Mouse (Mus musculus) liver, embryonic 12.5 days (tissue): ENCODE measurements around the gene Otud7b. TPM values are rescaled to one million over a fixed set of nuclear protein-coding genes. Genes with fewer than 3 reads are reported as not detected.
"Not testable (repeated sequence)": the region's sequence is repeated elsewhere in the genome, so short reads cannot be mapped to it uniquely, and the experiment has no call there.

ENCODE experiments used
- ATAC-seq: fragments of 200-750 bp; cut with Nextera tagmentation; 2 replicates; pipeline ENCODE4 v1.8.0; 2017; ENCODE audit warnings: moderate number of reproducible peaks, mild to moderate bottlenecking, moderate library complexity
- H3K27ac ChIP-seq: fragments of 300-500 bp; sonication (generic); 2 replicates; pipeline ENCODE4 v1.5.1; 2016; ENCODE audit warnings: mild to moderate bottlenecking
- H3K27me3 ChIP-seq: fragments of 300-500 bp; sonication (generic); replicated peaks from 2 replicates; pipeline ENCODE4 v1.6.1; 2016; ENCODE audit warnings: mild to moderate bottlenecking, moderate library complexity
- H3K36me3 ChIP-seq: fragments of 300-500 bp; sonication (generic); 2 replicates; pipeline ENCODE4 v1.6.1; 2016; ENCODE audit warnings: mild to moderate bottlenecking, moderate library complexity
- H3K4me1 ChIP-seq: fragments of 300-500 bp; sonication (generic); 2 replicates; pipeline ENCODE4 v1.6.1; 2016
- H3K4me2 ChIP-seq: fragments of 300-500 bp; sonication (generic); 2 replicates; pipeline ENCODE4 v1.6.1; 2016; ENCODE audit warnings: mild to moderate bottlenecking, moderate library complexity
- H3K4me3 ChIP-seq: fragments of 300-500 bp; sonication (generic); 2 replicates; pipeline ENCODE4 v1.5.1; 2016; ENCODE audit warnings: mild to moderate bottlenecking, moderate library complexity
- H3K9ac ChIP-seq: fragments of 300-500 bp; sonication (generic); 2 replicates; pipeline ENCODE4 v1.6.1; 2016; ENCODE audit warnings: mild to moderate bottlenecking, moderate library complexity
- H3K9me3 ChIP-seq: fragments of 300-500 bp; sonication (generic); replicated peaks from 2 replicates; pipeline ENCODE4 v1.6.1; 2016; ENCODE audit warnings: mild to moderate bottlenecking, moderate library complexity
- WGBS: fragments of 180-500 bp; shearing (Covaris S2); methylation state at CpG from one replicate; pipeline ENCODE4 v1.1.7; 2016; ENCODE audit not compliant: insufficient replicate concordance; 5-methylcytosine and 5-hydroxymethylcytosine counted together
- polyA plus RNA-seq: library from polyadenylated mRNA; unstranded; fragments of >200 nt; fragmentation: Nextera tagmentation; extraction: Ambion mirVana; gene quantifications from 2 replicates; pipeline ENCODE4 v1.2.1, GENCODE M21; 2016

Gene Otud7b
- polyA plus RNA-seq, 1 experiment from 2014 or later = 10.8 TPM

DNA sequence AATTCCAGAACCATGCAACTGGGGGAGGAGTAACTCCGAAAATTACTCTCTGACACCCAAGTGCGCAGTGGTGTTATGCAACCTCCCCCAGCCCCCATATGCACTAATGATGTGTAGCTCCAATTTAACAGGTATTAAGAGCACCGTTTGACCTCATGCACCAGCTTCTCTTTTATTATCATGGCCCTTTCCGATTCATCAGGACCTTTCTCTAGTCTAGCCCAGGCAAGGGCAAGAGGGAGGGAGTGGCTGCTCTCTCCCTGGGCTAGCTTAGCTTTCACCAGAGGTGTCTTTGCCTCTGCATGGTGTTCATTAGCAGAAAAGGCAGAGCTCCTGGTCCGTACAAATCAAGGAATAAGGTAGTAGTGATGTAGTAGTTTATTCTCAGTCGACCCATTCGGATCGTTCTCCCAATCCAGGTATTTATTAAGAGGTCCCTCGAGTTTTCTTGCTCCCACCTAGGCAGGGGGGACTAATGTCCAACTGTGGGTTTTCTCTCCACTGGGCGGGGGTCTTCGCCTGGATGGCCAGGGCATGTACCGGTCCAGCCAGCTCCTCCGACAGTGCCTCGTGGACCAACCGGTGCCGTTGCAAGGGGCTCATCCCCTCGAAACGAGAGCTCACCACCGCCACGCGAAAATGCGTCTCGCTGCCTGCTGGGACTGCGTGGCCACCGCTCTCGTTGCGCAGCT, 92.3 kb downstream of the Otud7b start:
- Histone ChIP-seq H3K9ac (peak overlapping the region; percentile 88), H3K4me2 (peak overlapping the region; percentile 99), H3K36me3 (peaks cover 6% of the 10 kb centered on the region; the same call in 1 of the 2 replicates), H3K4me3 (peak overlapping the region; percentile 70), H3K27ac (peak overlapping the region; percentile 92), H3K9me3 (0 out of 2 replicates have a peak, but pooled peaks cover 5% of the 10 kb centered on the region), H3K4me1 (peaks cover 32% of the 10 kb centered on the region), H3K27me3 (peaks cover 12% of the 10 kb centered on the region; the same call in 1 of the 2 replicates)
- ATAC-seq = no peak; the same call in 1 of the 2 replicates
- 16% methylated on average over 27 of the region's 27 CpGs for WGBS

DNA sequence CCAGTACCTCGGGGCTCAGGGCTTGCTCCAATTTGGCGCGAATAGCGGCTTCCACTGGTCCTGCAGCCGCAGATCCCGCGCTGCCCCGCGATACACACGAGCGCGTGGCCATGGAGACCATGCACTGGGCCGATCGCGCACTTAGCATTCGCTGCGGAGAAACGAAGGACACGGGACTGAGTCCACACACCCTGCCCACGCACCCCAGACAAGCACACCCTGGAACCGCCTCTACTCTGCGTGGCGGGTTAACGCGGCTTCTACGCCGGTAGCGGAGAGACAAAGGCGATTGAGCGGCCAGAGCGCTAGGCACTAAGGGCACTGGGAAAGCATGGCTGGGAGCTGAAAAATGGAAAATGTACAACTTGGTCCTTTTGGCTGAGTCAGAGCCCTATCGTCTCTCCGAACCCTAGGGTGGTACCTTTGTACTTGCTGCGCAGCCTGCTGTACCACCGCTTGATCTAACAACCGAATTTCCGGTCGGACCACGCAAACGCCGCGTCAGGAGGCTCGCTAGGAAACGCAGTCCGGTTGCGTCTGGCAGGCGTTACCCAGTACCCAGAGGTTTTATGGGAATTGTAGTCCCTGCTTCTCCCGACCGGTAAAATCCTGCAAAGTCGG, 92.9 kb downstream of the Otud7b start:
- WGBS = under 1% methylated on average over 50 of the region's 50 CpGs
- Histone ChIP-seq H3K36me3 (peaks cover 6% of the 10 kb centered on the region; the same call in 1 of the 2 replicates), H3K9ac (peak overlapping the region; percentile 88), H3K27ac (peak overlapping the region; percentile 92), H3K4me1 (peaks cover 32% of the 10 kb centered on the region), H3K4me2 (peak overlapping the region; percentile 99), H3K27me3 (peaks cover 12% of the 10 kb centered on the region; the same call in 1 of the 2 replicates), H3K9me3 (0 out of 2 replicates have a peak, but pooled peaks cover 5% of the 10 kb centered on the region), H3K4me3 (peak overlapping the region; percentile 70)
- ATAC-seq = peak; percentile 89

DNA sequence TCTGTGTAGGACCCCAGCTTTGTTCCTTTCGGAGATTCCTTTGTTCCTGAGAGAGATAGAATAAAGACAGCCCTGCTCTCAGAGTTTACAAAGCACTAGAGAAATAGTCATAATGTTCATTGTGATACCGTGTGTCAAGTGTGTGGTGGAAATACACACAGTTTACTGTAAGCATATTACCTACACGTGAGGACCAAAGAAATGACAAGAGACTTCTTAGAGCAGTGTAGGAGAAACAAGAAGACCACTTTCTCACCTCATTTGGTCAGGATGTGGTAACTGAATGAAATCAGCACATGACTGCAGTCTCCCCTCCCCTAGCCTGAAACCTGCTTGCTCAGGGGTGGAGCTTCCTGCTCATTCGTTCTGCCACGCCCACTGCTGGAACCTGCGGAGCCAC, 93.9 kb downstream of the Otud7b start:
- H3K9me3 ChIP-seq = 0 out of 2 replicates have a peak, but pooled peaks cover 5% of the 10 kb centered on the region
- H3K4me3 ChIP-seq = peak overlapping the region; percentile 70
- H3K9ac ChIP-seq = peak overlapping the region; percentile 45
- peak overlapping the region; percentile 82 for H3K27ac ChIP-seq
- ATAC-seq = peak; percentile 36
- peak overlapping the region; percentile 99 for H3K4me2 ChIP-seq
- WGBS = 3% methylated on average over 6 of the region's 6 CpGs
- peaks cover 6% of the 10 kb centered on the region; the same call in 1 of the 2 replicates for H3K36me3 ChIP-seq
- H3K27me3 ChIP-seq = peaks cover 9% of the 10 kb centered on the region; the same call in 1 of the 2 replicates
- peaks cover 32% of the 10 kb centered on the region for H3K4me1 ChIP-seq

DNA sequence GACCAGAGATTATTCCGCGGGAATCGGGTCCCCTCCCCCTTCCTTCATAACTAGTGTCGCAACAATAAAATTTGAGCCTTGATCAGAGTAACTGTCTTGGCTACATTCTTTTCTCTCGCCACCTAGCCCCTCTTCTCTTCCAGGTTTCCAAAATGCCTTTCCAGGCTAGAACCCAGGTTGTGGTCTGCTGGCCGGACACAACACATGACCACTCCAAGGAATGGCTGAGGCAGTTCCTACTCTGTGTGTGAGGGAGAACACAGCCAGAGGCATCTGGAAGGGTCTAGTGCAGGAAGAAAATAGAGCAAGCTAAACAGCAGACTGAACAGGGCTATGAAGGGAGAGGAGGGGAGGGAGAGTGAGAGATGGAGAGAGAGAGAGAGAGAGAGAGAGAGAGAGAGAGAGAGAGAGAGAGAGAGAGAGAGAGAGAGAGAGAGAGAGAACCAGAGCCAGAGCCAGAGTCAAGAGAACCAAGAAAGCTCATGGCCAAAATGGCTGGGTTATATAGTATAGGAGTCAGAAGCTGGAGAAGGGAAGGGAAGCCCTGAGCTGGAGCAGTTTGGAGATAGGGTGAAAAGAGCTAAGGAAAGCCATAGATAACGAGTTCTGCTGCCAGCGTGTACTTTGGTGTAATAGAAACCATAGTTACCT, 94.4 kb downstream of the Otud7b start:
- ATAC-seq, H3K27me3 ChIP-seq, H3K36me3 ChIP-seq, H3K4me3 ChIP-seq, H3K9me3 ChIP-seq: not testable (repeated sequence)
- Histone ChIP-seq H3K9ac (0 out of 2 replicates have a peak overlapping the region, but pooled peaks have one; percentile 41), H3K4me1 (peaks cover 32% of the 10 kb centered on the region), H3K27ac (0 out of 2 replicates have a peak overlapping the region, but pooled peaks have one; percentile 21), H3K4me2 (peak overlapping the region; percentile 99)
- WGBS = 12% methylated on average over 8 of the region's 8 CpGs

DNA sequence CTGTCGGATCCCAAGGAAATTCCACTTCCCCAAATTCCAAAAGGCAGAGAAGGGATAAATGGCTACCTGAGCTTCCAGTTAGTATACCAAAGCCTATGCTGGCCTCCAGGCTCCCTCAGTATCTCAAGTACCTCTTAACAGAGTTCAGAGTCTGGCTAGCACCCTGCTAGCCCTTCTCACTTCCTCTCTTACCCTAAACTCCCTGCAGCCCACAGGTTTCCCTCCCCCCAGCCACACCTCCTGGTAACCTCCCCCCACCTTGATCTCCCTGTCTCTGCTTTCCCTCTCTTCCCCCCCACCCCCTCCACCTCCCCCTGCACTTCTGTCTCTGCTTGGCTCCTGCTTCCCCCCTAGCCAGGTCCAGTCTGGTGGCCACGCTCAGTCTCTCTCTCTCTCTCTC, 95.4 kb downstream of the Otud7b start:
- H3K27me3 ChIP-seq = no peaks in the 10 kb centered on the region
- 0 out of 2 replicates have a peak, but pooled peaks cover 5% of the 10 kb centered on the region for H3K9me3 ChIP-seq
- WGBS = 41% methylated on average over 2 of the region's 2 CpGs
- H3K9ac ChIP-seq = no peak overlapping the region
- peaks cover 32% of the 10 kb centered on the region for H3K4me1 ChIP-seq
- H3K4me3 ChIP-seq = no peak overlapping the region
- no peak overlapping the region for H3K4me2 ChIP-seq
- no peak overlapping the region for H3K27ac ChIP-seq
- ATAC-seq = no peak
- H3K36me3 ChIP-seq = peaks cover 6% of the 10 kb centered on the region; the same call in 1 of the 2 replicates

DNA sequence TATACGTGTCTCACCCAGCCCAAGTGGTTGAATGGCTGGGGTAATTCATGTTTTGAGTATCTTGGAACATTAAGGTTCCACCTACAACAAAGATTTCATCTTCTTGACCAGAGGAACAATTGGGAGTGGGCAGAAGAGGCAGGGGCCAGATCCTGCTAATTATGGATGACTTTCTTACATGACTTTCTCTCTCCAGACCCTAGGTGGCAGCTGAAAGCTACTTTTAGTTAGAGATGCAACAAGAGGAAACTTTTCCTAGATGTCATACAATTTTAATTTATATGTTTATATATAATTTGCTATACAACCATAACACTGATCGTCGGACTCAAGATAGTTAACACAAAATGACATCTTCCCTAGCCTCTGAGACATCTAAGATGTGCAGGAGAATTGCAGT, 103.5 kb downstream of the Otud7b start:
- Histone ChIP-seq H3K9me3 (no peaks in the 10 kb centered on the region), H3K27me3 (peaks cover 12% of the 10 kb centered on the region), H3K9ac (no peak overlapping the region), H3K4me3 (no peak overlapping the region), H3K4me1 (no peaks in the 10 kb centered on the region), H3K36me3 (no peaks in the 10 kb centered on the region), H3K27ac (no peak overlapping the region), H3K4me2 (no peak overlapping the region)
- no peak for ATAC-seq
- 75% methylated on average over 3 of the region's 3 CpGs for WGBS

DNA sequence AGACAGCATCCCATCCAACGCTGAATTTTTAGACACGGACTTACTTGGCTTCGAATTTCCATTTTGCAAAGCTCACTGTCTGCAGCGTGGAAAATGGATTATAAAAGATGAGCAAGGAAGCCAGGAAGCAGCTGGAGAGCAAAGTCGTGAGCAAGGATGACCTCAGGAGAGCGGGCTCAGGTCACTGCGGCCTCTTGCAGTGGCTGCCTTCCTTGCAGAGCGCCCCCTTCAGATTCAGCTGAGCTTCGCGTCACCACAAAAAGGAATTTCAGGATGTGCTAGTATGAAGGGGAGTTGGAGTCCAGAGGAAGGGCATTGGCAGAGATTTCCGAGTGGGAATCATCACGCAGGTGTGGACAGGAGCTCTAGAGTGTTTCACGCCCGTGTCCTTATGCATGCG, 104.9 kb downstream of the Otud7b start:
- no peak for ATAC-seq
- WGBS = 31% methylated on average over 15 of the region's 15 CpGs

More for the DNA sequence above, 104.9 kb downstream of the Otud7b start:
- no peaks in the 10 kb centered on the region for H3K9me3 ChIP-seq
- no peak overlapping the region for H3K27ac ChIP-seq
- no peak overlapping the region for H3K4me3 ChIP-seq
- no peak overlapping the region for H3K9ac ChIP-seq
- no peaks in the 10 kb centered on the region for H3K4me1 ChIP-seq
- H3K27me3 ChIP-seq = peaks cover 12% of the 10 kb centered on the region
- H3K36me3 ChIP-seq = no peaks in the 10 kb centered on the region
- no peak overlapping the region for H3K4me2 ChIP-seq

Other genes with a start within 250 kb of the Otud7b start
- gene Prpf3, start 248.6 kb upstream of the Otud7b start, polyA plus RNA-seq = 41.4 and 44.3 TPM in 2 replicates
- 280 and 285 TPM in 2 replicates for gene Mrps21, start 233.0 kb upstream of the Otud7b start, polyA plus RNA-seq
- 2.4 and 2.8 TPM in 2 replicates for gene Ciart, start 222.3 kb upstream of the Otud7b start, polyA plus RNA-seq
- gene BC028528, start 212.5 kb upstream of the Otud7b start, polyA plus RNA-seq = 6.7 and 8.2 TPM in 2 replicates
- gene Aph1a, start 210.6 kb upstream of the Otud7b start, polyA plus RNA-seq = 16.5 and 19.0 TPM in 2 replicates
- gene Car14, start 199.8 kb upstream of the Otud7b start, polyA plus RNA-seq = 10.3 and 10.6 TPM in 2 replicates
- 185 and 198 TPM in 2 replicates for gene Anp32e, start 175.3 kb upstream of the Otud7b start, polyA plus RNA-seq
- gene Plekho1, start 108.5 kb upstream of the Otud7b start, polyA plus RNA-seq = 9.4 and 10.4 TPM in 2 replicates
- 17.6 and 18.6 TPM in 2 replicates for gene Vps45, start 46.1 kb upstream of the Otud7b start, polyA plus RNA-seq
- 2.4 and 3.9 TPM in 2 replicates for gene Mtmr11, start 57.5 kb downstream of the Otud7b start, polyA plus RNA-seq
- gene Sf3b4, start 67.8 kb downstream of the Otud7b start, polyA plus RNA-seq = 135 and 142 TPM in 2 replicates
- 1.1 and 1.4 TPM in 2 replicates for gene Sv2a, start 76.6 kb downstream of the Otud7b start, polyA plus RNA-seq
- 57.4 and 61.7 TPM in 2 replicates for gene Bola1, start 115.2 kb downstream of the Otud7b start, polyA plus RNA-seq
- 0.71 and 0.86 TPM in 2 replicates for gene Hist2h2ab, start 115.3 kb downstream of the Otud7b start, polyA plus RNA-seq
- 15.9 and 17.5 TPM in 2 replicates for gene Hist2h2ac, start 116.4 kb downstream of the Otud7b start, polyA plus RNA-seq
- 6.1 and 6.6 TPM in 2 replicates for gene Hist2h2be, start 116.6 kb downstream of the Otud7b start, polyA plus RNA-seq
- 12.3 and 13.8 TPM in 2 replicates for gene Hist2h3c2, start 134.6 kb downstream of the Otud7b start, polyA plus RNA-seq
- gene Hist2h2aa2, start 135.7 kb downstream of the Otud7b start, polyA plus RNA-seq = 55.9 and 73.8 TPM in 2 replicates
- 23.9 and 29.2 TPM in 2 replicates for gene Hist2h2aa1, start 141.0 kb downstream of the Otud7b start, polyA plus RNA-seq
- gene Hist2h3c1, start 142.2 kb downstream of the Otud7b start, polyA plus RNA-seq = 2.7 and 3.0 TPM in 2 replicates
- 27.0 and 29.3 TPM in 2 replicates for gene Hist2h4, start 158.8 kb downstream of the Otud7b start, polyA plus RNA-seq
- gene Hist2h3b, start 164.1 kb downstream of the Otud7b start, polyA plus RNA-seq = 99.1 and 113 TPM in 2 replicates
- 23.6 and 31.6 TPM in 2 replicates for gene Hist2h2bb, start 165.2 kb downstream of the Otud7b start, polyA plus RNA-seq
- 2.4 and 2.7 TPM in 2 replicates for gene Fcgr1, start 189.4 kb downstream of the Otud7b start, polyA plus RNA-seq